Mouse (Mus musculus) midbrain, embryonic 15.5 days (tissue): Measurements from ENCODE around the gene Tom1l2. TPM values are rescaled to one million over a fixed set of nuclear protein-coding genes. Genes with fewer than 3 reads are reported as not detected.

Source experiments
- ATAC-seq: fragments of 200-750 bp; cut with Nextera tagmentation; replicated peaks from 2 replicates; pipeline ENCODE4 v1.8.0; 2017; ENCODE audit warnings: moderate TSS enrichment
- H3K27ac ChIP-seq: fragments of 300-500 bp; sonication (generic); 2 replicates; pipeline ENCODE4 v1.5.1; 2015; ENCODE audit warnings: mild to moderate bottlenecking, inconsistent platforms
- H3K27me3 ChIP-seq: fragments of 300-500 bp; sonication (generic); replicated peaks from 2 replicates; pipeline ENCODE4 v1.6.1; 2015; ENCODE audit warnings: inconsistent platforms
- H3K36me3 ChIP-seq: fragments of 300-500 bp; sonication (generic); replicated peaks from 2 replicates; pipeline ENCODE4 v1.6.1; 2015; ENCODE audit warnings: inconsistent platforms
- H3K4me1 ChIP-seq: fragments of 300-500 bp; sonication (generic); 2 replicates; pipeline ENCODE4 v1.6.1; 2015; ENCODE audit warnings: inconsistent platforms
- H3K4me2 ChIP-seq: fragments of 300-500 bp; sonication (generic); 2 replicates; pipeline ENCODE4 v1.6.1; 2015; ENCODE audit warnings: inconsistent platforms, mild to moderate bottlenecking, moderate library complexity
- H3K4me3 ChIP-seq: fragments of 300-500 bp; sonication (generic); 2 replicates; pipeline ENCODE4 v1.5.1; 2015; ENCODE audit warnings: mild to moderate bottlenecking, inconsistent platforms
- H3K9ac ChIP-seq: fragments of 300-500 bp; sonication (generic); 2 replicates; pipeline ENCODE4 v1.6.1; 2015; ENCODE audit warnings: mild to moderate bottlenecking, inconsistent platforms
- H3K9me3 ChIP-seq: fragments of 300-500 bp; sonication (generic); 2 replicates; pipeline ENCODE4 v1.6.1; 2016; ENCODE audit warnings: inconsistent platforms
- WGBS: fragments of 180-500 bp; shearing (Covaris S2); methylation state at CpG from one replicate; pipeline ENCODE4 v1.1.7; 2015; ENCODE audit warnings: mixed read lengths; 5-methylcytosine and 5-hydroxymethylcytosine counted together
- polyA plus RNA-seq: library from polyadenylated mRNA; unstranded; fragments of >200 nt; fragmentation: Nextera tagmentation; extraction: Ambion mirVana; gene quantifications from 2 replicates; pipeline ENCODE4 v1.2.1, GENCODE M21; 2015

The Tom1l2 gene
- polyA plus RNA-seq, 1 experiment from 2014 or later, result 72.6 TPM

GRCm38 (mm10) chr11:60338291-60338690 is 14.4 kb downstream of the Tom1l2 start:
- Histone ChIP-seq H3K4me2 (no peak overlapping the region), H3K27ac (no peak overlapping the region), H3K27me3 (no peaks in the 10 kb centered on the region), H3K4me1 (0 out of 2 replicates have a peak, but pooled peaks cover 3% of the 10 kb centered on the region), H3K9ac (no peak overlapping the region), H3K4me3 (no peak overlapping the region), H3K9me3 (no peaks in the 10 kb centered on the region), H3K36me3 (no peaks in the 10 kb centered on the region)
- WGBS, result 63% methylated on average over 4 of the region's 4 CpGs
- ATAC-seq, result no peak

DNA sequence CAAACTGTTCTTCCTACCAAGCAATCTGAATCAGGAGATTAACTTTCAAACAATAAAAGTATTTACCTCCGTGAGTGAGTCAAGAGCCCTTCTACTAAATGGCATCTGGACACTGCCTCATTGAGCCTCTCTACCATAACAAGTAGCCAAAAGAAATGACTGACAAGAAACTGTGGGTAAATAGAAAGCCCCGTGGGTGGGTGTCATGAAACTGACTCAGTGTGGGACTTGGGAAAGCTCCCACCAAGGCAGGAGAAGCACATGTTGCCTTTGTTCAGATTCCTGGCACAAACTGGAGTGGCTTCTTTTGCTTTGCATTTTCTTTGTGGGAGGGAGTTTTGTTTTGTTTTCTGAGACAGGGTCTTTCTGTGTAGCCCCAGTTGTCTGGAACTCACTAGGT is 16.9 kb downstream of the Tom1l2 start:
- Histone ChIP-seq H3K9ac (no peak overlapping the region), H3K4me3 (no peak overlapping the region), H3K4me2 (no peak overlapping the region), H3K27ac (no peak overlapping the region), H3K4me1 (0 out of 2 replicates have a peak, but pooled peaks cover 3% of the 10 kb centered on the region), H3K9me3 (no peaks in the 10 kb centered on the region), H3K27me3 (no peaks in the 10 kb centered on the region), H3K36me3 (no peaks in the 10 kb centered on the region)
- ATAC-seq, result no peak
- 44% methylated on average over 2 of the region's 2 CpGs for WGBS

DNA sequence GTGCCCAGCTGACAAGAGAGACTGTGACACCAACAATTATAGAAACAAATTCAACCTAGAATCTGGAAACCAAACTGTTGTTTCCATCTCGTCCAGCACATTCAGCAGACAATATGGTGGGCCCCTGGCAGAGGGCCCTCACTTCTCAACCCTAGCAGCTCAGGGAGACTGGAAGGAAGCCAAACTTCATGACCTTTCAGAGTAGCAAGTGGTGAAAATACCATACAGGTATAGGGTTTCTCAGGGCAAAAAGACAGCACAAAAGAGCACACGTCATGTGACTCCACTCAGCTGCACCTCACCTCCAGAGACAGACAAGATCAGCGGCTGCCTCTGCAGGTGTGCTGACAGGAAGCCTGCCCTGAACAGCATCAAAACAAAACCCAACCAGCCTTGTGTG is 18.6 kb downstream of the Tom1l2 start:
- no peak for ATAC-seq
- H3K4me3 ChIP-seq, result no peak overlapping the region
- H3K36me3 ChIP-seq, result no peaks in the 10 kb centered on the region
- WGBS, result 66% methylated on average over 3 of the region's 3 CpGs
- 0 out of 2 replicates have a peak, but pooled peaks cover 3% of the 10 kb centered on the region for H3K4me1 ChIP-seq
- H3K27ac ChIP-seq, result no peak overlapping the region
- no peaks in the 10 kb centered on the region for H3K9me3 ChIP-seq
- H3K9ac ChIP-seq, result no peak overlapping the region
- no peaks in the 10 kb centered on the region for H3K27me3 ChIP-seq
- H3K4me2 ChIP-seq, result no peak overlapping the region

DNA sequence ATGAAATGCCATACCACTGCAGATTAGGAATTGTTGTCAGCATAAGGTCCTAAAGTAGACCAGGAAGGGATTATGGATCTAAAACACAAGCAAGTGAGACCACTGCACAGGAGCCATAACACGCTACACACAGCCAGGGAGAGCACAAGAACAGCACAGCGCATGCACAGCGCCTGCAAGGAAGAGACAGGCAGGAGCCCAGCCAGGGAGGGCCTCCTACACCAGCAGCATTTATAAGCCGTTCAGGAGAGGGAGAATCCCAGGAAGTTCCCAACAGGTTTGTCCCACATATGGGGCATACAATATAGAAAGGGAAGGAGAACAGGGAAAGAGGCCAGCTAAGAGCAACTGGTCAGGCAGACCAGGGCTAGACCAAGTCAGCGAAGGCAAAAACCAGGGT is 19.2 kb downstream of the Tom1l2 start:
- 0 out of 2 replicates have a peak, but pooled peaks cover 3% of the 10 kb centered on the region for H3K4me1 ChIP-seq
- no peak for ATAC-seq
- H3K27ac ChIP-seq, result no peak overlapping the region
- WGBS, result 78% methylated on average over 5 of the region's 5 CpGs
- no peaks in the 10 kb centered on the region for H3K36me3 ChIP-seq
- no peak overlapping the region for H3K4me2 ChIP-seq
- no peak overlapping the region for H3K9ac ChIP-seq
- no peak overlapping the region for H3K4me3 ChIP-seq
- no peaks in the 10 kb centered on the region for H3K27me3 ChIP-seq
- no peaks in the 10 kb centered on the region for H3K9me3 ChIP-seq

GRCm38 (mm10) chr11:60330551-60330950 is 22.2 kb downstream of the Tom1l2 start:
- H3K4me1 ChIP-seq, result 0 out of 2 replicates have a peak, but pooled peaks cover 3% of the 10 kb centered on the region
- H3K27ac ChIP-seq, result no peak overlapping the region
- no peak overlapping the region for H3K9ac ChIP-seq
- no peaks in the 10 kb centered on the region for H3K9me3 ChIP-seq
- H3K4me2 ChIP-seq, result no peak overlapping the region
- ATAC-seq, result no peak
- WGBS, result 90% methylated on average over 4 of the region's 4 CpGs
- H3K36me3 ChIP-seq, result no peaks in the 10 kb centered on the region
- H3K27me3 ChIP-seq, result no peaks in the 10 kb centered on the region
- no peak overlapping the region for H3K4me3 ChIP-seq

- no peak for ATAC-seq
- no peak overlapping the region for H3K4me3 ChIP-seq
Measured at GRCm38 (mm10) chr11:60323731-60324130, 29.0 kb downstream of the Tom1l2 start.

DNA sequence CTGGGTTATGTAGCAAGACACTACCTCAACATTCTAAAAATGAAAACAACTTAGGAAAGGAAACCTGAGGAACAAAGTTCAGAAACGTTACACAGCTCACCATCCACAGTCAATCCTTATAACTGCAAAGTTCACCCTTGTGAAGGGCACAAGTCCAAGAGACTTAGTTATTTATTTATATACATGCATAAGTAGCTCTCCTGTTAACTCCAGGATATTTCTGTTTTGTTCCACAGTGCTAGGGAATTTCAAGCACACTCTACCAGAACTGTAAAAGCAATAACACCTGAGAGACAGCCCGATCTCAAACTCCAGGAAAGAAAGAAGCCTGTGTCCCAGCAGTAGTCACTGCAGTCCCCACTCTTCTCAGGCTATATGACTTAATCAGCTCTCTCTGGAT is 31.3 kb downstream of the Tom1l2 start:
- ATAC-seq, result no peak
- no peak overlapping the region for H3K9ac ChIP-seq
- H3K27me3 ChIP-seq, result no peaks in the 10 kb centered on the region
- no peaks in the 10 kb centered on the region for H3K36me3 ChIP-seq
- 80% methylated on average over 2 of the region's 2 CpGs for WGBS
- H3K4me3 ChIP-seq, result no peak overlapping the region
- H3K4me1 ChIP-seq, result peaks cover 33% of the 10 kb centered on the region
- no peak overlapping the region for H3K27ac ChIP-seq
- no peaks in the 10 kb centered on the region for H3K9me3 ChIP-seq
- no peak overlapping the region for H3K4me2 ChIP-seq

More at GRCm38 (mm10) chr11:60323731-60324130, 29.0 kb downstream of the Tom1l2 start:
- Histone ChIP-seq H3K36me3 (no peaks in the 10 kb centered on the region), H3K9ac (no peak overlapping the region), H3K27ac (no peak overlapping the region), H3K27me3 (no peaks in the 10 kb centered on the region), H3K9me3 (no peaks in the 10 kb centered on the region), H3K4me1 (peaks cover 21% of the 10 kb centered on the region), H3K4me2 (no peak overlapping the region)

- peaks cover 39% of the 10 kb centered on the region for H3K4me1 ChIP-seq
- no peaks in the 10 kb centered on the region for H3K36me3 ChIP-seq
- H3K9ac ChIP-seq, result no peak overlapping the region
- H3K4me3 ChIP-seq, result no peak overlapping the region
- no peaks in the 10 kb centered on the region for H3K9me3 ChIP-seq
- no peak for ATAC-seq
- no peaks in the 10 kb centered on the region for H3K27me3 ChIP-seq
- H3K27ac ChIP-seq, result peak overlapping the region; percentile 59
- 61% methylated on average over 8 of the region's 8 CpGs for WGBS
- no peak overlapping the region for H3K4me2 ChIP-seq
Measured at GRCm38 (mm10) chr11:60320426-60321037, 32.2 kb downstream of the Tom1l2 start.

GRCm38 (mm10) chr11:60319257-60320066 is 33.2 kb downstream of the Tom1l2 start:
- 68% methylated on average over 10 of the region's 10 CpGs for WGBS
- Histone ChIP-seq H3K4me2 (no peak overlapping the region), H3K4me3 (no peak overlapping the region), H3K27me3 (no peaks in the 10 kb centered on the region), H3K4me1 (peaks cover 39% of the 10 kb centered on the region), H3K9ac (no peak overlapping the region), H3K9me3 (no peaks in the 10 kb centered on the region), H3K36me3 (no peaks in the 10 kb centered on the region), H3K27ac (peak overlapping the region; percentile 59)
- ATAC-seq, result no peak

GRCm38 (mm10) chr11:60318716-60319115 is 34.0 kb downstream of the Tom1l2 start:
- Histone ChIP-seq H3K9me3 (no peaks in the 10 kb centered on the region), H3K9ac (no peak overlapping the region), H3K36me3 (no peaks in the 10 kb centered on the region), H3K4me3 (no peak overlapping the region), H3K4me1 (peaks cover 39% of the 10 kb centered on the region), H3K27ac (peak overlapping the region; percentile 59; the same call in 1 of the 2 replicates), H3K4me2 (no peak overlapping the region), H3K27me3 (no peaks in the 10 kb centered on the region)
- WGBS, result 45% methylated on average over 5 of the region's 5 CpGs
- no peak; the same call in 1 of the 2 replicates for ATAC-seq

GRCm38 (mm10) chr11:60317376-60318102 is 35.2 kb downstream of the Tom1l2 start:
- no peaks in the 10 kb centered on the region for H3K27me3 ChIP-seq
- H3K9ac ChIP-seq, result no peak overlapping the region
- no peaks in the 10 kb centered on the region for H3K36me3 ChIP-seq
- no peak overlapping the region for H3K4me2 ChIP-seq
- ATAC-seq, result no peak
- H3K9me3 ChIP-seq, result no peaks in the 10 kb centered on the region
- H3K4me1 ChIP-seq, result peaks cover 42% of the 10 kb centered on the region
- WGBS, result 70% methylated on average over 7 of the region's 7 CpGs
- H3K27ac ChIP-seq, result 0 out of 2 replicates have a peak overlapping the region, but pooled peaks have one; percentile 50
- H3K4me3 ChIP-seq, result no peak overlapping the region

GRCm38 (mm10) chr11:60316883-60317282 is 35.8 kb downstream of the Tom1l2 start:
- H3K27ac ChIP-seq, result peak overlapping the region; percentile 50
- no peaks in the 10 kb centered on the region for H3K27me3 ChIP-seq

More at GRCm38 (mm10) chr11:60316883-60317282, 35.8 kb downstream of the Tom1l2 start:
- no peak overlapping the region for H3K9ac ChIP-seq
- WGBS, result 74% methylated on average over 8 of the region's 8 CpGs
- no peak for ATAC-seq
- no peak overlapping the region for H3K4me3 ChIP-seq
- H3K4me1 ChIP-seq, result peaks cover 49% of the 10 kb centered on the region
- H3K4me2 ChIP-seq, result no peak overlapping the region
- no peaks in the 10 kb centered on the region for H3K9me3 ChIP-seq
- H3K36me3 ChIP-seq, result no peaks in the 10 kb centered on the region
